Mouse (Mus musculus) embryo, embryonic 9.5 days (tissue): ENCODE measurements around the gene Csnk1d.

Source experiments
- DNase-seq: peaks from one replicate; pipeline ENCODE4 v3.0.0-alpha.2; 2017; ENCODE audit errors: extremely low spot score

Gene Csnk1d

GRCm38 (mm10) chr11:120987608-120988007 is 3.5 kb downstream of the Csnk1d start:
- DNase-seq, result no peak

- no peak for DNase-seq
Observed at GRCm38 (mm10) chr11:120984448-120985330, 6.4 kb downstream of the Csnk1d start.

GRCm38 (mm10) chr11:120982459-120982858 is 8.7 kb downstream of the Csnk1d start:
- DNase-seq, result no peak

- DNase-seq, result no peak
Observed at GRCm38 (mm10) chr11:120981661-120982060, 9.5 kb downstream of the Csnk1d start.

- DNase-seq, result no peak
Observed at GRCm38 (mm10) chr11:120980427-120981035, 10.6 kb downstream of the Csnk1d start.

GRCm38 (mm10) chr11:120979711-120980426 is 11.3 kb downstream of the Csnk1d start:
- DNase-seq, result no peak

- no peak for DNase-seq
Observed at GRCm38 (mm10) chr11:120973318-120973717, 17.8 kb downstream of the Csnk1d start.

GRCm38 (mm10) chr11:120971237-120971636 is 19.9 kb downstream of the Csnk1d start:
- DNase-seq, result no peak

GRCm38 (mm10) chr11:120969742-120970141 is 21.4 kb downstream of the Csnk1d start:
- no peak for DNase-seq

GRCm38 (mm10) chr11:120965587-120965986 is 25.5 kb downstream of the Csnk1d start:
- DNase-seq, result no peak

GRCm38 (mm10) chr11:120964195-120965157 is 26.7 kb downstream of the Csnk1d start:
- no peak for DNase-seq

GRCm38 (mm10) chr11:120962909-120963308 is 28.2 kb downstream of the Csnk1d start:
- no peak for DNase-seq

GRCm38 (mm10) chr11:120962050-120962771 is 28.9 kb downstream of the Csnk1d start:
- DNase-seq, result no peak

- no peak for DNase-seq
Observed at GRCm38 (mm10) chr11:120961594-120961993, 29.5 kb downstream of the Csnk1d start.

- no peak for DNase-seq
Observed at GRCm38 (mm10) chr11:120960248-120960647, 30.9 kb downstream of the Csnk1d start.

GRCm38 (mm10) chr11:120959564-120959963 is 31.6 kb downstream of the Csnk1d start:
- DNase-seq, result no peak

- DNase-seq, result no peak
Observed at GRCm38 (mm10) chr11:120959066-120959465, 32.1 kb downstream of the Csnk1d start.

GRCm38 (mm10) chr11:120957731-120958257 is 33.3 kb downstream of the Csnk1d start:
- DNase-seq, result no peak

GRCm38 (mm10) chr11:120957052-120957451 is 34.1 kb downstream of the Csnk1d start:
- no peak for DNase-seq

- DNase-seq, result no peak
Observed at GRCm38 (mm10) chr11:120955701-120956100, 35.4 kb downstream of the Csnk1d start.
